Mouse (Mus musculus) fibroblast of lung, adult 2 months (primary cell): Measurements from ENCODE around the gene Ankle2.

Source experiments
- DNase-seq: peaks from one replicate; pipeline ENCODE4 v3.0.0-alpha.2; 2011; ENCODE audit warnings: low read depth

Ankle2 gene

GRCm38 (mm10) chr5:110284536-110284935 lies 53.7 kb downstream of the Ankle2 start:
- DNase-seq, result no peak

GRCm38 (mm10) chr5:110285156-110285555 lies 54.4 kb downstream of the Ankle2 start:
- DNase-seq, result no peak

GRCm38 (mm10) chr5:110285770-110286445 lies 55.1 kb downstream of the Ankle2 start, which contains the start of the genes Pxmp2 and Pole:
Gene Pxmp2, minus strand, starts transcription at chr5:110286186.
Gene Pole, plus strand, starts transcription at chr5:110286306.
- peak; percentile 60 for DNase-seq

- DNase-seq, result no peak
Observed at GRCm38 (mm10) chr5:110286446-110287083, 55.8 kb downstream of the Ankle2 start.

- DNase-seq, result no peak
Observed at GRCm38 (mm10) chr5:110287084-110287475, 56.3 kb downstream of the Ankle2 start.

- no peak for DNase-seq
Observed at GRCm38 (mm10) chr5:110291649-110292048, 60.8 kb downstream of the Ankle2 start.

- no peak for DNase-seq
Observed at GRCm38 (mm10) chr5:110296637-110297036, 65.8 kb downstream of the Ankle2 start.

GRCm38 (mm10) chr5:110300591-110300990 lies 69.8 kb downstream of the Ankle2 start:
- no peak for DNase-seq
